Mouse (Mus musculus): ENCODE data around the gene Ndc1.

Ndc1 gene

GRCm38 (mm10) chr4:107443621-107444020 lies 76.0 kb downstream of the Ndc1 start:
- DNase-seq: peak; percentile 17

- peak; percentile 41 for DNase-seq
These were observed 80.9 kb downstream of the Ndc1 start for GRCm38 (mm10) chr4:107448481-107448880.

GRCm38 (mm10) chr4:107449519-107449918 lies 81.9 kb downstream of the Ndc1 start:
- DNase-seq: peak; percentile 70

GRCm38 (mm10) chr4:107452266-107453015 lies 84.9 kb downstream of the Ndc1 start:
- DNase-seq: peak; percentile 43

- peak; percentile 93 for DNase-seq
These were observed 85.8 kb downstream of the Ndc1 start for GRCm38 (mm10) chr4:107453141-107453984.

GRCm38 (mm10) chr4:107457602-107458001 lies 90.0 kb downstream of the Ndc1 start:
- no peak for DNase-seq

GRCm38 (mm10) chr4:107458907-107459306 lies 91.3 kb downstream of the Ndc1 start:
- DNase-seq: no peak

GRCm38 (mm10) chr4:107459461-107459860 lies 91.9 kb downstream of the Ndc1 start:
- peak; percentile 52 for DNase-seq

- DNase-seq: no peak
These were observed 92.9 kb downstream of the Ndc1 start for GRCm38 (mm10) chr4:107460468-107460867.
